Mouse (Mus musculus): ENCODE results near the gene Gm12789.

DNA sequence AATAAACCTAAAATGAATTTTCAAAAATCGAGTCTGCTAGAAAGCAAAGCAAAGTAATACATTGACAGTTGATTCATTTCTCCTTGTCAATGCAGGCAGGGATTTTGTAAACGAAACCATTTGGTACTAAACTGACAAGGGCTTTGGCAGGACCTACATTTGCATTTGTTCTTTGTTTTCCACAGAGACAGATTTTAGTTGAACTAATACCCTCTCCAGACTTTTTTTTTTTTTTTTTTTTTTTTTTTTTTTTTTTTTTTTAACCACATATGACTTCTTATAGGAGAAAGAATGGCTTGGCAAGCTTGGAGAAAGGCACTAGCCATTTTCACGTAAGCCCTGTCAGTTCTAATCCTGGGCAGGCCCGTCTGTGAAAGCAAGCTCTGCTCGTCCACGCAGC lies 40.2 kb downstream of the Gm12789 start:
- TF ChIP-seq CTCF (IDR thresholded peaks at IDR 0.05; ENCODE audit: low read depth) = no peak
- no peak for TF ChIP-seq EP300 (IDR thresholded peaks at IDR 0.05; ENCODE audit: low read depth)
